Mouse (Mus musculus): ENCODE measurements around the gene Gpr31b. TPM values are rescaled to one million over a fixed set of nuclear protein-coding genes. Genes with fewer than 3 reads are reported as not detected.
A peak's percentile ranks its signal among the peaks of the same experiment; 100 is the strongest.
"Not testable (repeated sequence)": the region's sequence is repeated elsewhere in the genome, so short reads cannot be mapped to it uniquely, and the experiment has no call there.

Gpr31b gene
- not detected in 2 replicates for polyA plus RNA-seq (2016; fragmentation: Nextera tagmentation; extraction: Ambion mirVana)

DNA sequence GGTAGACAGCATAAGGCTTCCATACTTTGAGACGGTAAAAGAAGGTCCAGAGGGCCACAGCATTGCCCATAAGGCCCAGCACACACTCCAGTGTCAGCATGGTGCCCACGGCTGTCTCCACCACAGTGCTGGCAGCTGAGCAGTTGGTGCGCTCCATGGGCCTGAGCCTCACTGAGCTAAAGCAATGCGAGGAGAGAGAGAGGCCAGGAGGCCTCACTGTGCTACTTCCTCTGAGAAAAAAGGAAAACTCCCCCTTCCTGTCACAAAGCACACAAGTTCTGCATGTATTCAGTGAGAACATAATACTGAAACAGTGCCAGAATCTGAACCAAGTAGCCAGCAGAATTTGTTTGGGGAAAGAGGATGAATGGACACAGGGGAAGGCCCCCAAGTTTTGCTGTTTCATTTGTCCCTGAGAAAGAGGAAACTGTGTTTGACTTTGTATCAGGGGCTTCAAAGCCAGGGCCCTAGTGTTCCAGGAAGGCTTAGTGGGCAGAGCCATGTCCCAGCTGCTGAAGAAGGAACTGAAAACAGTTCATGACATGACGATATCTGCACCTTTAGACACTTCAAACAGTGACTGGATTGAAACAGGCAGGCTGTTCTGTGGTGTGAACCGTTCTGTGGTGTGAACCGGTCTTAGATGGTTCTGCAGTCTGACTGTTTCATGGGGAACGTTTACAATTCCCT, at the start of gene Gpr31b:
Gene Gpr31b, minus strand, starts transcription at position 173 of the 690 bp plus-strand sequence.
- not testable (repeated sequence) for H3K4me3 ChIP-seq; H3K27ac ChIP-seq (replicated peaks); H3K4me1 ChIP-seq; H3K27me3 ChIP-seq (replicated peaks; ENCODE audit: low read depth, poor library complexity, severe bottlenecking); H3K36me3 ChIP-seq (replicated peaks); H3K9me3 ChIP-seq; DNase-seq (ENCODE audit: low spot score)
- 75% methylated on average over 2 of the region's 8 CpGs for WGBS

GRCm38 (mm10) chr17:13092960-13093359, 40.9 kb upstream of the Gpr31b start:
- not testable (repeated sequence) for H3K27ac ChIP-seq (replicated peaks); H3K27me3 ChIP-seq (replicated peaks; ENCODE audit: low read depth, poor library complexity, severe bottlenecking); DNase-seq (ENCODE audit: low spot score); H3K4me1 ChIP-seq; H3K4me3 ChIP-seq; H3K36me3 ChIP-seq (replicated peaks); H3K9me3 ChIP-seq
- 83% methylated on average over 2 of the region's 4 CpGs for WGBS

DNA sequence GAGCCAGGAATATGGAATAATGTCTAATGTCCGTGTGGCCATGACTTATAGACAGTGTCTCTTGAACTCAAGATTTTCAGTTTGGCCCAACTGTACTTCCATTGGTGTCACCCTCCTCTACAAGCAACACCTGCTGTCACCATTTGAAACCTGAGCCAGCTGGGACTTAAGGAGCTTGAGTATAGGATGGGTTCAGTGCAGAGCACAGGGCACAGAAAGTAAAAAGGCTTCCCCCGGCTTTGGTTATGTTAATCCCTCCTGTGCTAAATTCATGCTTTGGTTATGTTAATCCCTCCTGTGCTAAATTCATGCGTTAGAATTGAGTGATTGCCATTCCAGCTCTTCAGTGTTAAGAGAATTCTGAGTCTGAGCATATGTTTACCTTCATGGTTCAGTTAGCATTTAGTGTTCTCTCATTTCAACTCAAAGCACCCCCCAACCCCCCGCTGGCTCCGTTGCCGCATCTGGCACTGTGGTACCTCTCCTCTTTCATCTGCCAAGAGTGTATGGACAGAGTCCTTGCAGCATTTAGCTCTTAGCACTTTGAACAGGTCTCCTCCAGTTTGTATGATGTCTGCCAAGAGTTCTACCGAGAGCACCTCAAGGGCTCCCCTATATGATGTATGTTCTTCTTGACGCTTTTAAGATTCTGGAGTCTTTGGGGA, 40.1 kb upstream of the Gpr31b start:
- not testable (repeated sequence) for H3K27ac ChIP-seq (replicated peaks); H3K4me3 ChIP-seq; H3K36me3 ChIP-seq (replicated peaks); DNase-seq (ENCODE audit: low spot score); H3K27me3 ChIP-seq (replicated peaks; ENCODE audit: low read depth, poor library complexity, severe bottlenecking); H3K9me3 ChIP-seq; H3K4me1 ChIP-seq
- WGBS = 66% methylated on average over 7 of the region's 8 CpGs

- not testable (repeated sequence) for H3K27me3 ChIP-seq (replicated peaks; ENCODE audit: low read depth, poor library complexity, severe bottlenecking); H3K36me3 ChIP-seq (replicated peaks); H3K4me3 ChIP-seq; H3K27ac ChIP-seq (replicated peaks); H3K4me1 ChIP-seq; H3K9me3 ChIP-seq; DNase-seq (ENCODE audit: low spot score)
- 83% methylated on average over 1 of the region's 1 CpGs for WGBS
Measured at GRCm38 (mm10) chr17:13091510-13091909, 39.4 kb upstream of the Gpr31b start.

DNA sequence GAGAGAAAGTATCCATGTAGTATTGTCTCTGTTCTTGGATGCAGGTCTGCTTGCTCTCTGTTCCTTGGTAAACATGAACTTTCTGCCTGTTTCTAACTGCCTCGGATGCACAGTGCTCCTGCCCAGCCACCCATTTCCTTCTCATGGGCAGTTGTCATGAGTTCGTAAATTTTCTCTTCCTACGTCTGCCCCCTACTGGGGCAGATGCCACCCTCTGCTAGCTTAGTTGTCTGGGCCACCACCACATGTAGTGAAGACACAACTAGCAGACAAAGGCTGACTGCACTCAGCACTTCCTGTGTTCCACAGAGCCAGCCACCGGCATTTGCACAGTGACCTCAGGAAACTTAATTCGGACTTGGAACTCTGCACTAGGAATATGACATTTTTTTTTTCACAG, 17.1 kb upstream of the Gpr31b start:
- not testable (repeated sequence) for H3K27ac ChIP-seq (replicated peaks); H3K36me3 ChIP-seq (replicated peaks); H3K4me3 ChIP-seq; H3K9me3 ChIP-seq; DNase-seq (ENCODE audit: low spot score); H3K4me1 ChIP-seq; H3K27me3 ChIP-seq (replicated peaks; ENCODE audit: low read depth, poor library complexity, severe bottlenecking)
- WGBS = 82% methylated on average over 5 of the region's 5 CpGs

GRCm38 (mm10) chr17:13067864-13068385, 15.8 kb upstream of the Gpr31b start:
- H3K27me3 ChIP-seq (replicated peaks; ENCODE audit: low read depth, poor library complexity, severe bottlenecking); H3K4me1 ChIP-seq; H3K4me3 ChIP-seq; H3K9me3 ChIP-seq; H3K36me3 ChIP-seq (replicated peaks); H3K27ac ChIP-seq (replicated peaks); DNase-seq (ENCODE audit: low spot score): not testable (repeated sequence)
- 82% methylated on average over 1 of the region's 4 CpGs for WGBS

DNA sequence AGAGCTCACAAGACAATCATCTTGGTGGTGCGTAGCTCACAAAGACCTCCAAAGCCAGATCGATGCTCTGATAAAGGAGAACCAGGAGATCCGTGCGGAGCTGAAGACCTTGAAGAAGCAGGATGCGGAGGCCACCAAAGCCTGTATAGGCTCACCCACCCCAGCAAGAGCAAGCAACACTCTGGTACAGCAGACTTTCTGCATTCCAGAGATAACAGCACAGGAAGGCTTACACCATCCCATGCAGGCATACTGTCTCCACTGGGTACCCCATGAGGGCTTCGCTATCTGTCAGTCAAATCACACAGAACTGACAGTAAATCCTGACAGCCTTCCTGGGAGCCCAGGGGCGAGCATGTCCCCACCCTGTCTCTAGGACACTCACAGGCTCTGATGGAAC, 10.8 kb upstream of the Gpr31b start:
- not testable (repeated sequence) for H3K4me3 ChIP-seq; DNase-seq (ENCODE audit: low spot score); H3K36me3 ChIP-seq (replicated peaks); H3K9me3 ChIP-seq; H3K4me1 ChIP-seq; H3K27me3 ChIP-seq (replicated peaks; ENCODE audit: low read depth, poor library complexity, severe bottlenecking); H3K27ac ChIP-seq (replicated peaks)
- WGBS = 91% methylated on average over 7 of the region's 7 CpGs

DNA sequence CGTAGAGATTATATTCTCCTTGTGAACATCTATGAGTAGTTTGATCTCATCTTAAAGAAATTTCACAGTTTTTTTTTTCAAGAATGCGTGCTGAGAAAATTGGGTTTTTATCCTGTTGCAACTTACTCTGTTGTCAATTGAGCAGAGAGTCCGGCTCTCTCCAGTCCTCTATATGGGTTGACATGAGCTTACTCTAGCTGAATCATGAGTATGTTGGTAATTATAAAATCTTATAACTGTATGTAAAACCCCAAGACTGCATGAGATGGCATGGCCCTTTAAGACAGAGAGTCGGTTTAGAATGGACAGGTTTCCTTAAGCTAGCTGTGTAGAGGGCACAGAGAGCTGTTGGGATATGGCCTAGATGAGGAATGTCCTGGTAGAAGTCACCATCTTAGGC, 8.7 kb upstream of the Gpr31b start, which contains the start of gene Tcp10b:
Gene Tcp10b, plus strand, starts transcription at position 301 of the 400 bp plus-strand sequence.
- not testable (repeated sequence) for H3K36me3 ChIP-seq (replicated peaks); H3K9me3 ChIP-seq; DNase-seq (ENCODE audit: low spot score); H3K4me1 ChIP-seq; H3K27ac ChIP-seq (replicated peaks); H3K27me3 ChIP-seq (replicated peaks; ENCODE audit: low read depth, poor library complexity, severe bottlenecking); H3K4me3 ChIP-seq
- WGBS = 86% methylated on average over 4 of the region's 4 CpGs

- H3K27ac ChIP-seq (replicated peaks); H3K36me3 ChIP-seq (replicated peaks); H3K27me3 ChIP-seq (replicated peaks; ENCODE audit: low read depth, poor library complexity, severe bottlenecking); H3K4me3 ChIP-seq; H3K4me1 ChIP-seq; H3K9me3 ChIP-seq: not testable (repeated sequence)
- peak; percentile 37 for DNase-seq (ENCODE audit: low spot score)
- WGBS = 14% methylated on average over 4 of the region's 4 CpGs
Measured at GRCm38 (mm10) chr17:13043846-13044673, 8.0 kb downstream of the Gpr31b start.

DNA sequence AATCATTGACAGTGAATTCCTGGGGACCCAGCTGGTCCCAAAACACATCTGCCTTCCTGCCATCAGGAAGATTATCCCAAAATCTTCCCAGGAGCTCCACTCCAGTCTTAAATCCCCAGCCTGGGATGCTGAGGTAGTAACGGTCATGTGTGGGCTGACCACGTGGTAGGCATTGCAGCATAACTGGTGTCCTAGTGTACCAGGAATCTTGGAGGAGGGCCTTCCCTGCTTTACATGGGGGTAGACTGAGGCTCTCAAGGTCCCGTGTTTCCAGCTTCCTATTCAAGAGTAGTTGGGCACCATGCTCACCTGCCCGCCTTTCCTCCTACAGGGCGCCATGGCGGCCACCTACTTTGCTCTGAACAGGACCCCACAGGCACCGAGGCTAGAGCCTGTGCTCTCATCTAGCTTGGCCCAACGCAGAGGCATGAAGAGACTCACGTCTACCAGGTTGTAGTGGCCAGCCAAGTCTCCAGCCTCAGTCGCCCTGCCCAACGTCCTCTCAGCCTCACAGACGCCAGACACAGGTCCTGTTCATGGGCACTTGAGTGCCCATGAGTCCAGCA, 15.4 kb downstream of the Gpr31b start:
- H3K27me3 ChIP-seq (replicated peaks; ENCODE audit: low read depth, poor library complexity, severe bottlenecking); H3K4me3 ChIP-seq; H3K9me3 ChIP-seq; H3K27ac ChIP-seq (replicated peaks); DNase-seq (ENCODE audit: low spot score); H3K4me1 ChIP-seq; H3K36me3 ChIP-seq (replicated peaks): not testable (repeated sequence)
- WGBS = 77% methylated on average over 4 of the region's 12 CpGs

DNA sequence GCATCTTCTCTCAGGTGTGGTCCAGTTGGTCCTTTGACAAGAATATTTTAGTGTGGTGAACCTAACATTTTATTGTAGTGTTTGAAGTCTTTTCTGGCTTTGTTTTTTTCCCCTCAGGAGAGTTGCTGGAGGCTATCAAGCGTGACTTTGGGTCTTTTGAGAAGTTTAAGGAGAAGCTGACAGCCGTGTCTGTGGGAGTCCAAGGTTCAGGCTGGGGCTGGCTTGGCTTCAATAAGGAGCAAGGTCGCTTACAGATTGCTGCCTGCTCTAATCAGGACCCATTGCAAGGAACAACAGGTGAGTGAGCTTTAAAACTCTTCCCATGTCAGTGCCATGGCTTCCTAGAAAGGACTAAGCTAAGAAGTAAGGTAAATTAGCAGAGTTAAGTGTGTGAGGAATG, 38.8 kb downstream of the Gpr31b start:
- 78% methylated on average over 3 of the region's 3 CpGs for WGBS
- Histone ChIP-seq H3K27me3 (replicated peaks; ENCODE audit: low read depth, poor library complexity, severe bottlenecking) (no peaks in the 10 kb centered on the region), H3K4me3 (no peak overlapping the region), H3K4me1 (peaks cover 8% of the 10 kb centered on the region), H3K36me3 (replicated peaks) (peaks cover 58% of the 10 kb centered on the region), H3K9me3 (no peaks in the 10 kb centered on the region), H3K27ac (replicated peaks) (no peak overlapping the region)
- DNase-seq (ENCODE audit: low spot score) = no peak

GRCm38 (mm10) chr17:13009887-13010286, 42.2 kb downstream of the Gpr31b start:
- Histone ChIP-seq H3K27me3 (replicated peaks; ENCODE audit: low read depth, poor library complexity, severe bottlenecking) (no peaks in the 10 kb centered on the region), H3K4me1 (peaks cover 16% of the 10 kb centered on the region), H3K36me3 (replicated peaks) (peaks cover 43% of the 10 kb centered on the region), H3K4me3 (no peak overlapping the region), H3K27ac (replicated peaks) (no peak overlapping the region), H3K9me3 (no peaks in the 10 kb centered on the region)
- DNase-seq (ENCODE audit: low spot score) = peak; percentile 15
- WGBS = 40% methylated on average over 3 of the region's 3 CpGs
